Mouse (Mus musculus): ENCODE measurements around the gene Vmn1r155. TPM values are rescaled to one million over a fixed set of nuclear protein-coding genes. Genes with fewer than 3 reads are reported as not detected.
"Not testable (repeated sequence)": the region's sequence is repeated elsewhere in the genome, so short reads cannot be mapped to it uniquely, and the experiment has no call there.

Vmn1r155 gene
- not detected in 2 replicates for polyA plus RNA-seq (2012; ENCODE audit: insufficient read depth, insufficient read length, missing spikeins)

DNA sequence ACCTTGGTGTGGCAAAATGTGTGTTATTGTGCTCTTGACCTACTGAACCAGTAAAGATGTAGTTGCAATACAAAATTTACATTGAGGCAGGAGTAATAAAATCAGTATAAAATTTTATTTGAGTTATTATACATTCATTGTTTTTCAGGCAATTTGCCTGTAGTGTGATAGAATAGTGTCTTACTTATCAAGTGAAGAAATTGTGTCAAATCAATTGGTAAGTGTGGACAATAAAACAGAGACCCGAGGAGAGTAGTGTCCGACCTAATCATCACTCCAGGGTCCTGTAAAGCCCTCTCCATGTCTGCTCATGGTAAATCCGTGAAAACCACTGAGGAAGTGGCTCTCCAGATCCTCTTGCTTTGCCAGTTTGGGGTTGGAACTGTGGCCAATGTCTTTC is at the start of gene Vmn1r155:
Gene Vmn1r155 (plus strand): TSS at position 301 of the 400 bp plus-strand sequence.
- not testable (repeated sequence) for H3K4me1 ChIP-seq (ENCODE audit: control insufficient read depth, insufficient read depth, low read length); H3K4me3 ChIP-seq (ENCODE audit: insufficient read depth, low read length); H3K27ac ChIP-seq (ENCODE audit: insufficient read depth, low read depth, low read length)

DNA sequence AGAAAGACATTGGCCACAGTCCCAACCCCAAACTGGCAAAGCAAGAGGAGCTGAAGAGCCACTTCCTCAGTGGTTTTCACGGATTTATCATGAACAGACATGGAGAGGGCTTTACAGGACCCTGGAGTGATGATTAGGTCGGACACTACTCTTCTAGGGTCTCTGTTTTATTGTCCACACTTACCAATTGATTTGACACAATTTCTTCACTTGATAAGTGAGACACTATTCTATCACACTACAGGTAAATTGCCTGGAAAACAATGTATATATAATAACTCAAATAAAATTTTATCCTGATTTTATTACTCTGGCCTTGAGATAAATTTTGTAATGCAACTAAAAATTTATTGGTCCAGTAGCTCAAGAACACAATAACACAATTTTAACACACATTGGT is 34.4 kb downstream of the Vmn1r155 start, which contains the start of gene Gm8693:
Gene Gm8693 (minus strand): TSS at position 101 of the 400 bp plus-strand sequence.
- H3K4me1 ChIP-seq (ENCODE audit: control insufficient read depth, insufficient read depth, low read length); H3K4me3 ChIP-seq (ENCODE audit: insufficient read depth, low read length); H3K27ac ChIP-seq (ENCODE audit: insufficient read depth, low read depth, low read length): not testable (repeated sequence)

Other genes with a start within 250 kb of the Vmn1r155 start
- gene Vmn1r148, start 244.4 kb upstream of the Vmn1r155 start, polyA plus RNA-seq (2012; ENCODE audit: insufficient read depth, insufficient read length, missing spikeins) = not detected in 2 replicates
- not detected in 2 replicates for gene Vmn1r149, start 219.8 kb upstream of the Vmn1r155 start, polyA plus RNA-seq (2012; ENCODE audit: insufficient read depth, insufficient read length, missing spikeins)
- not detected in 2 replicates for gene Gm10665, start 193.9 kb upstream of the Vmn1r155 start, polyA plus RNA-seq (2012; ENCODE audit: insufficient read depth, insufficient read length, missing spikeins)
- gene Vmn1r151, start 158.3 kb upstream of the Vmn1r155 start, polyA plus RNA-seq (2012; ENCODE audit: insufficient read depth, insufficient read length, missing spikeins) = not detected in 2 replicates
- gene Vmn1r152, start 135.1 kb upstream of the Vmn1r155 start, polyA plus RNA-seq (2012; ENCODE audit: insufficient read depth, insufficient read length, missing spikeins) = not detected in 2 replicates
- not detected in 2 replicates for gene Gm8677, start 123.1 kb upstream of the Vmn1r155 start, polyA plus RNA-seq (2012; ENCODE audit: insufficient read depth, insufficient read length, missing spikeins)
- not detected in 2 replicates for gene Gm4201, start 92.7 kb upstream of the Vmn1r155 start, polyA plus RNA-seq (2012; ENCODE audit: insufficient read depth, insufficient read length, missing spikeins)
- not detected in 2 replicates for gene Gm4565, start 69.9 kb upstream of the Vmn1r155 start, polyA plus RNA-seq (2012; ENCODE audit: insufficient read depth, insufficient read length, missing spikeins)
- not detected in 2 replicates for gene Gm8693, start 34.3 kb downstream of the Vmn1r155 start, polyA plus RNA-seq (2012; ENCODE audit: insufficient read depth, insufficient read length, missing spikeins)
- gene Gm4567, start 61.7 kb downstream of the Vmn1r155 start, polyA plus RNA-seq (2012; ENCODE audit: insufficient read depth, insufficient read length, missing spikeins) = not detected in 2 replicates
- gene Vmn1r157, start 103.7 kb downstream of the Vmn1r155 start, polyA plus RNA-seq (2012; ENCODE audit: insufficient read depth, insufficient read length, missing spikeins) = not detected in 2 replicates
- not detected in 2 replicates for gene Vmn1r158, start 132.8 kb downstream of the Vmn1r155 start, polyA plus RNA-seq (2012; ENCODE audit: insufficient read depth, insufficient read length, missing spikeins)
- gene Vmn1r159, start 185.6 kb downstream of the Vmn1r155 start, polyA plus RNA-seq (2012; ENCODE audit: insufficient read depth, insufficient read length, missing spikeins) = not detected in 2 replicates
- not detected in 2 replicates for gene Vmn1r160, start 213.2 kb downstream of the Vmn1r155 start, polyA plus RNA-seq (2012; ENCODE audit: insufficient read depth, insufficient read length, missing spikeins)